Mouse (Mus musculus) right cerebral cortex, postnatal 25 days (tissue): ENCODE data around the gene Rnpepl1.

Experiments
- DNase-seq: peaks from one replicate; pipeline ENCODE4 v3.0.0; 2022

The Rnpepl1 gene

GRCm38 (mm10) chr1:92910239-92910885, at the start of gene Rnpepl1:
Gene Rnpepl1 (plus strand): TSS chr1:92910783.
- DNase-seq: peak; percentile 82

- no peak for DNase-seq
Measured at GRCm38 (mm10) chr1:92861503-92861902, 49.1 kb upstream of the Rnpepl1 start.

GRCm38 (mm10) chr1:92863268-92863667, 47.3 kb upstream of the Rnpepl1 start:
- no peak for DNase-seq

GRCm38 (mm10) chr1:92866170-92866569, 44.4 kb upstream of the Rnpepl1 start:
- no peak for DNase-seq

- DNase-seq: no peak
Measured at GRCm38 (mm10) chr1:92869985-92870384, 40.6 kb upstream of the Rnpepl1 start.

GRCm38 (mm10) chr1:92872666-92873065, 37.9 kb upstream of the Rnpepl1 start:
- no peak for DNase-seq

GRCm38 (mm10) chr1:92874011-92874410, 36.6 kb upstream of the Rnpepl1 start:
- no peak for DNase-seq

- DNase-seq: peak; percentile 31
Measured at GRCm38 (mm10) chr1:92875360-92876111, 35.0 kb upstream of the Rnpepl1 start.

GRCm38 (mm10) chr1:92877431-92877978, 33.1 kb upstream of the Rnpepl1 start:
- no peak for DNase-seq

GRCm38 (mm10) chr1:92878066-92878741, 32.4 kb upstream of the Rnpepl1 start:
- DNase-seq: no peak

GRCm38 (mm10) chr1:92879266-92879665, 31.3 kb upstream of the Rnpepl1 start:
- DNase-seq: peak; percentile 61

- no peak for DNase-seq
Measured at GRCm38 (mm10) chr1:92880101-92880500, 30.5 kb upstream of the Rnpepl1 start.

- no peak for DNase-seq
Measured at GRCm38 (mm10) chr1:92881982-92882381, 28.6 kb upstream of the Rnpepl1 start.

- no peak for DNase-seq
Measured at GRCm38 (mm10) chr1:92888901-92889655, 21.5 kb upstream of the Rnpepl1 start.

GRCm38 (mm10) chr1:92892791-92893190, 17.8 kb upstream of the Rnpepl1 start:
- DNase-seq: no peak

- no peak for DNase-seq
Measured at GRCm38 (mm10) chr1:92893896-92894295, 16.7 kb upstream of the Rnpepl1 start.

- DNase-seq: peak; percentile 71
Measured at GRCm38 (mm10) chr1:92895089-92895488, 15.5 kb upstream of the Rnpepl1 start.

GRCm38 (mm10) chr1:92902786-92903185, 7.8 kb upstream of the Rnpepl1 start, which contains the start of gene Ankmy1:
Gene Ankmy1 (minus strand): TSS chr1:92902906.
- DNase-seq: peak; percentile 57

GRCm38 (mm10) chr1:92903627-92904026, 7.0 kb upstream of the Rnpepl1 start:
- DNase-seq: no peak

- no peak for DNase-seq
Measured at GRCm38 (mm10) chr1:92905703-92906310, 4.8 kb upstream of the Rnpepl1 start.

- DNase-seq: peak; percentile 85
Measured at GRCm38 (mm10) chr1:92906779-92907631, 3.6 kb upstream of the Rnpepl1 start, which contains the start of gene Dusp28. Gene Dusp28 (plus strand): TSS chr1:92906981.
